Mouse (Mus musculus): ENCODE measurements around the gene Srebf1.

- TF ChIP-seq POLR2A (IDR thresholded peaks at IDR 0.05; ENCODE audit: insufficient read length, low read depth) (no peak), MYOD1 (IDR thresholded peaks at IDR 0.05; ENCODE audit: control insufficient read depth in 1 of 3, insufficient read length in 2 of 3, low read depth in 2 of 3) (no peak), SRF (IDR thresholded peaks at IDR 0.05; ENCODE audit: control insufficient read depth, insufficient read length, low read depth) (no peak), POLR2AphosphoS2 (IDR thresholded peaks at IDR 0.05; ENCODE audit: insufficient read length, low read depth) (no peak), MAX (IDR thresholded peaks at IDR 0.05; ENCODE audit: low read depth) (no peak), USF1 (IDR thresholded peaks at IDR 0.05; ENCODE audit: low read depth) (no peak), MYOG (IDR thresholded peaks at IDR 0.05; ENCODE audit: control insufficient read depth in 1 of 3, insufficient read depth in 1 of 3, insufficient read length in 2 of 3, low read depth in 2 of 3) (no peak), E2F4 (IDR thresholded peaks at IDR 0.05; ENCODE audit: insufficient read depth) (no peak), REST (IDR thresholded peaks at IDR 0.05; ENCODE audit: insufficient read depth, insufficient read length) (no peak), CEBPB (IDR thresholded peaks at IDR 0.05; ENCODE audit: insufficient read depth, poor library complexity, severe bottlenecking) (no peak), TCF3 (IDR thresholded peaks at IDR 0.05; ENCODE audit: insufficient read length, low read depth) (no peak), TCF12 (IDR thresholded peaks at IDR 0.05; ENCODE audit: insufficient read depth, poor library complexity, severe bottlenecking) (no peak)
These were observed 23.7 kb upstream of the Srebf1 start for GRCm38 (mm10) chr11:60246077-60246476.
